Mouse (Mus musculus): ENCODE data around the gene C130026I21Rik.
"Not testable (repeated sequence)": the region's sequence is repeated elsewhere in the genome, so short reads cannot be mapped to it uniquely, and the experiment has no call there.

DNA sequence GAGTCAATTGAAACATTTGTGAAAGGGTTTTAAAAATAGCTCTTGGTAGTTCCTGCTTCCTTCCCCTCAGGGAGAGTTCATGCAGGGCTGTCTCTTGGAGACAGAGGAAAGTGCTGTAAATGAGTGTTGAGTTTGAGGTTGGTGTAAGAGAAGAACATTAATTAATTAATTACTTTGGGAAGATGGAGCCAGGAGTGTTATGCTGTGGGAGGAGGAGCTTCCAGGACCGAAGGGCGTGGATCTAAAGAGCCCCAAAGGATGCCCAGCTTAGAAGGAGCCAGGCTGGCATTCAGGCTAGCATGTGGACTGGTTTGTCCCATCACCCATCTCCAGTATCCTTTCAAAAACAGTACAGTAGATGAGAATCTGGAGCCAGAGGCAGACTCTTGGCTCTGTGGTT, 277.1 kb downstream of the C130026I21Rik start:
- TF ChIP-seq CTCF (IDR thresholded peaks at IDR 0.05; ENCODE audit: borderline replicate concordance, insufficient read depth, low read depth, low read length); POLR2A (IDR thresholded peaks at IDR 0.05; ENCODE audit: borderline replicate concordance, insufficient read depth, low read length): not testable (repeated sequence)
